Mouse (Mus musculus) lung, adult 2 months (tissue): ENCODE measurements around the gene Grip2. TPM values are rescaled to one million over a fixed set of nuclear protein-coding genes. Genes with fewer than 3 reads are reported as not detected.

ENCODE experiments used
- DNase-seq: peaks from one replicate; pipeline ENCODE4 v3.0.0; 2022
- H3K4me1 ChIP-seq: fragments of 200-500 bp; 2 replicates; pipeline ENCODE4 v1.6.1; 2011; ENCODE audit warnings: low read length; ENCODE audit not compliant: control insufficient read depth, insufficient read depth
- H3K4me3 ChIP-seq: fragments of 200-500 bp; replicated peaks from 2 replicates; pipeline ENCODE3; 2011; ENCODE audit warnings: low read depth, mild to moderate bottlenecking, control low read depth, low read length; ENCODE audit errors: extremely low read depth
- CTCF ChIP-seq: fragments of 200-500 bp; IDR thresholded peaks from 2 replicates; pipeline ENCODE4 v1.5.1; 2011; ENCODE audit warnings: mild to moderate bottlenecking, low read length, control low read depth; ENCODE audit not compliant: insufficient read depth
- POLR2A ChIP-seq: fragments of 200-500 bp; IDR thresholded peaks from 2 replicates; pipeline ENCODE4 v1.6.1; 2011; ENCODE audit warnings: low read depth, mild to moderate bottlenecking, control low read depth, low read length, borderline replicate concordance; ENCODE audit errors: extremely low read depth
- WGBS: fragments of 180-500 bp; shearing (Covaris S2); methylation state at CpG from one replicate; pipeline ENCODE4 v1.1.7; 2018; 5-methylcytosine and 5-hydroxymethylcytosine counted together
- polyA plus RNA-seq: library from polyadenylated mRNA; depleted of rRNA; stranded (reverse); fragments of >200 nt; gene quantifications from 2 replicates; pipeline ENCODE4 v1.2.3, GENCODE M21; 2012; rRNA removed

Grip2 gene
- polyA plus RNA-seq, 1 experiment = 2.1 TPM

GRCm38 (mm10) chr6:91719865-91720533 is 107.1 kb downstream of the Grip2 start:
- no peak for TF ChIP-seq POLR2A
- no peak for TF ChIP-seq CTCF
- H3K4me1 ChIP-seq = peaks cover 19% of the 10 kb centered on the region
- 36% methylated on average over 9 of the region's 9 CpGs for WGBS
- no peak overlapping the region for H3K4me3 ChIP-seq
- DNase-seq = no peak

GRCm38 (mm10) chr6:91719042-91719747 is 107.9 kb downstream of the Grip2 start:
- peaks cover 19% of the 10 kb centered on the region for H3K4me1 ChIP-seq
- WGBS = 70% methylated on average over 6 of the region's 6 CpGs
- no peak for DNase-seq

GRCm38 (mm10) chr6:91718603-91719002 is 108.4 kb downstream of the Grip2 start:
- no peak for TF ChIP-seq CTCF
- TF ChIP-seq POLR2A = no peak
- DNase-seq = no peak
- 71% methylated on average over 3 of the region's 3 CpGs for WGBS
- Histone ChIP-seq H3K4me1 (peaks cover 20% of the 10 kb centered on the region), H3K4me3 (no peak overlapping the region)

More at GRCm38 (mm10) chr6:91719042-91719747, 107.9 kb downstream of the Grip2 start:
- TF ChIP-seq CTCF (no peak), POLR2A (no peak)
- H3K4me3 ChIP-seq = no peak overlapping the region

- peaks cover 26% of the 10 kb centered on the region for H3K4me1 ChIP-seq
- WGBS = 80% methylated on average over 2 of the region's 2 CpGs
- TF ChIP-seq POLR2A (no peak), CTCF (no peak)
- no peak for DNase-seq
- H3K4me3 ChIP-seq = no peak overlapping the region
These were observed 109.0 kb downstream of the Grip2 start for GRCm38 (mm10) chr6:91718067-91718466.

DNA sequence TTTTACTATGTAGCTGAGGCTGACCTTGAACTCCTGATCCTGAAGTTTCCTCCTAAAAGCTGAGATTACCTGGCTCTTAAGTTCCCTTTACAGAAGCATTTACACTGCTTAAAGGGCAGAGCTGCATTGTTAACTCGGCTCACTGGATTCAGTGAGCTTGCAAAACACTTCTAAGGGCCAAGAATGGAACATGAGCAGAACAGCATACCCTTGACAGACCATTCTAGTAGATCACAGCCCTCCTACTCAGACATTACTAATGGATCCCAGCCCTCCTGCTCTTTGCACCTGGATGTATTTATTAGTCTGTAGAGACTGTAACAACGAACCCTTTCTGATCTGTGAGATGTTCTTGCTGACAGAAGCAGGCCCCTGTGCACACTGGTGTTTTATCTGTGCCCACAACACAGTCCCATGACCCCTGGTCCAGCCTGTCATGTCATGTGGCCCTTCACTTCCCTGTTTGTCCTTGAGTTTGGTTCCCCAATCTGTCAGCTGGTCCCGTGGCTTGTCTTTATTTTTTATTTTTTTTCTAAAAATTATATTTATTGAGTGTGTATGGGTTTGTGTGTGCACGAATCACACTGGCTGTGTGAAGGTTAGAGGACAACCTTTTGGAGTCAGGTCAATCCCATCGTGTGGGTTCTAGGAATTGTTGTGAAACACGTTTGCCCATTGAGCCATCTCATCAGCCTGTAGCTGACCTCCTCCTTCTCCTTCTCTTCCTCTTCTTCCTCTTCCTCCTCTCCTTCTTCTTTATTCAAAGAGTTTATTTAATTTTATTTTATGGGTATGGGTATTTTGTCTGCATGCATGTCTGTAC is 110.9 kb downstream of the Grip2 start:
- Histone ChIP-seq H3K4me1 (peaks cover 38% of the 10 kb centered on the region), H3K4me3 (no peak overlapping the region)
- no peak for TF ChIP-seq CTCF
- TF ChIP-seq POLR2A = no peak
- WGBS = 58% methylated on average over 6 of the region's 6 CpGs
- DNase-seq = no peak

DNA sequence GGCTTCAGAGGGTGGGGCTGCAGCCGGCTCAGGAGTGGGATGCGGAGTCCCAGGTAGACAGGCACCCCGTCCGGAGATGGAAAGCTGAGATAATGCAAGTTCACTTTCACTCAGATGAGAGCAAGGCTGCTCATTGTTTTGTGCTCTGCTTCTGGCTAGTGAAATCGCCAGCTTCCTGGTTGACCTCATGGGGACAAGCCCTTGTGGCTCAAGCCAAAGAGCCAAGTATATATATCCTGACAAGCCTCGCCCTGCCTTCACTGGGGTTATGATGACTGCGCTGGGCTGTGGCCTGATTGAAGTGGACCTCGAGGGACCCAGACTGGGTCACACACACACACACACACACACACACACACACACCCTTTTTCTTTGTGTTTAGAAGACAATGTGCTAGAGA is 112.0 kb downstream of the Grip2 start:
- peaks cover 40% of the 10 kb centered on the region for H3K4me1 ChIP-seq
- no peak overlapping the region for H3K4me3 ChIP-seq
- no peak for TF ChIP-seq CTCF
- no peak for TF ChIP-seq POLR2A
- no peak for DNase-seq
- WGBS = 35% methylated on average over 8 of the region's 8 CpGs

DNA sequence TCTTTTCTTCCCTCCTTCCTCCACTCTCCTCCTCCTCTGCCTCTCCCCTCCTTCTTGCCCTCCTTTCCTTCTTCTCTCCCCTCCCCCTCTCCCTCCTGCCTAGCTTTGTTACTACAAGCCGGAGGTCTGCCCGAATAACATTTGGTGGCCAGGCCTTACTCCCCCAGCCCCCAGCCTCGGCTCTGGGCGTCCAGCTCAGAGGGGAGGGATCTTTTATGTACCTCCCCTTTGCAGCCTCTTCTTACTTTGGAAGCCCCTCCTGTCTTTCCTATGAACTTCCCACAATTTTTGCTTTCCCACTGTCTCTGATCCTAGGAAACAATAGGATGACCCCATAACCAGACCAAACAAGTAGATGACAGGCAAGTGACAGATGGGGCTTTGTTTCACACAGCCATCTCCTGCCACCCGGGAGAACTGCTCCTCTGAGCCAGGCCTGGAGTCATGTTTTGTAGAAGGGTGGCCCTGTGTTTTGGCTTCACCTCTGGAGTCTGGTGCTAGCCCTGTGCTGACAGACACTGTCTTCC is 113.6 kb downstream of the Grip2 start:
- 23% methylated on average over 5 of the region's 5 CpGs for WGBS
- TF ChIP-seq POLR2A (no peak), CTCF (no peak)
- no peak overlapping the region for H3K4me3 ChIP-seq
- DNase-seq = no peak
- H3K4me1 ChIP-seq = peaks cover 34% of the 10 kb centered on the region

GRCm38 (mm10) chr6:91712855-91713331 is 114.2 kb downstream of the Grip2 start:
- Histone ChIP-seq H3K4me3 (no peak overlapping the region), H3K4me1 (peaks cover 31% of the 10 kb centered on the region)
- peak; percentile 69 for DNase-seq
- 22% methylated on average over 10 of the region's 10 CpGs for WGBS
- TF ChIP-seq CTCF = no peak
- no peak for TF ChIP-seq POLR2A

DNA sequence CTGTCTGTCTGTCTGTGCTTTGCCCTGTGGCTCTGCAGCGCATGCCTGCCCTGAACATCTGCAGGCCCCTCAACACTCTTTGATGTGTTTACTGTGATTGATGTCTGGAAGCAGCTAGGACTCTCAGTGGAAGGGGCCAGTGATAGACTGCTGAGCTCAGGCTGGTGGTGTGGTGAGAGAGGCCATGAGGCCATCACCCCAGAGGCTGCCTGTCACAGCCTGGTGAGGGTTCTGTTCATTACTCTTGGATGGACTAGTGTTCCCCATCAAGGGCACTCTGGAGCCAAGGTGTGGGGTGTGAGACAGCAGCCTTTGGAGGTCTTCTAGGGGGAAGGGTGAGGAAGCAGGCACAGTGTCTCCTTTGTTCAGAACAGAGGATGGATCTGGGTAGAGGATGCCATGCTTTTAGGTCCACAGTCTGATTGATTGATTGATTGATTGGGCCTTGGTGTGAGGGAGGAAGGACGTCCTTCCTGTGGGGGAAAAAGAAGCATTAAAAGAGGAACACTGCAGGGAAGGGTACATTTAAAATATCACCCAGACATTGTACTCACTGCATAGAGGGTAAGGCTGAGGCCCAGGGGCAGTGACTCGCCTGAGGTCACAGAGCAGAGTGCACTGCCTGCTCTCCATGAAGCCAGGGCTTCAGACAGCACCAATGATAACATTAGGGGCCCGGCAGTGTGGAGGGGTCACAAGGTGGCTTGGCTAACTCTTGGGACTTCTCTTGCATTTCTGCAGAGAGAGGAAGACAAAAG is 114.8 kb downstream of the Grip2 start:
- TF ChIP-seq POLR2A (no peak), CTCF (no peak)
- DNase-seq = no peak
- H3K4me3 ChIP-seq = no peak overlapping the region
- WGBS = 49% methylated on average over 4 of the region's 4 CpGs
- peaks cover 31% of the 10 kb centered on the region for H3K4me1 ChIP-seq

Other genes starting within 250 kb of the Grip2 start
- 178 and 228 TPM in 2 replicates for gene Slc6a6, start 143.2 kb downstream of the Grip2 start, polyA plus RNA-seq
- gene Ccdc174, start 50.8 kb upstream of the Grip2 start, polyA plus RNA-seq = 2.7 and 3.8 TPM in 2 replicates
- 0.22 TPM in 2 replicates for gene 4930590J08Rik, start 75.6 kb upstream of the Grip2 start, polyA plus RNA-seq
- gene Fgd5, start 151.6 kb upstream of the Grip2 start, polyA plus RNA-seq = 31.2 and 32.6 TPM in 2 replicates